Mouse (Mus musculus) WW6 (cell line): ENCODE results near the gene St6galnac4.

Source experiments
- DNase-seq: peaks from one replicate; pipeline ENCODE4 v3.0.0-alpha.2; 2013; ENCODE audit warnings: low read depth, low spot score

St6galnac4 gene

DNA sequence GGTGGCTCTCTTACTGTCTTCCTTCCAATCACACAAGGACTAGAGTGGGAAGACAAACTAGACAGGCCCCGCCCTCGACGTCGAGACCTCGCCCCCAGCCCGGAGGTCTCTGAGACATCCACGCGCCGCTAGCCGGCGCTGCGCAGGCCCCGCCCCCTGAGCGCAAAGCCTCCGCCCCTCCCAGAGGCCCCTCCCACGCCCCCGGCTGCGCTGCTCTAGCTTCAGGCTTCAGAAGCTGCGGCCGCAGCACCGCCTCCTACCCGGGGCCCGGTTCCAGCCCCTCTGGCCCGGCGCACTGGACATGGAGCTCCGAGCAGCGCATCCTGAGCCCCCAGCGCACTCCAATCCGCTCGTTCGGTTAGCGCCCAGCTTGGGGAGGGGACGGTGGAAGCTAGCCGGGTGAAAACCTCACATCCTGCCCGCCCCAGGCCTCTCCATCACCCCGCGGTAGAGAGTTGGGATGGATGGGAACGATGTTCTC is at the start of gene St6galnac4:
Gene St6galnac4, plus strand, starts transcription at position 225 of the 481 bp plus-strand sequence.
- peak; percentile 92 for DNase-seq

DNA sequence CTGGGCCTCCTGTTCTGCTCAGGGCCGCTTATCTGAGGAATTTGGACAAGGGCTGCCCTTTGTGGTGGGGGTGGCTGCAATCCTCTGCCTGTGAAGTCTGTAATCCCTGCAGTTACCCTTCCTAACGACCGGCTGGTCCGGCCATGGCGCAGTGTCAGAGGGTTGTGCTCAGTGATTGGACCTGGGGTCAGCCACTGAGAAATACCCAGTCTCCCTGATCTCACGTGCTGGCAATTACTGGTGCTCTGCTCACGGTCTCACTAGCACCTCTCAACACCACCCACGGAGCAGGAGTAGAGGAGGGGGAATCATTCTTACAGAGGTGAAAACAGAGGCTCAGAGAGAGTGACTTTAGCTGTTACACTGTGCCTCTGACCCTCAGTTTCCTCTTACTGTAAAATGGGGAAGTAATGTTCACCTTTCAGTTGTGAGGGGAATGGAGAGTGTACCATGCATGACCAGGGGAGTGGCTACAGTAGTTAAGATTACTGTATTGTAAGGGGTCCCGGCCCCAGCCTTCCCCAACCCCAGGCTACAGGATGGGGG is 49.5 kb upstream of the St6galnac4 start:
- DNase-seq, result no peak

DNA sequence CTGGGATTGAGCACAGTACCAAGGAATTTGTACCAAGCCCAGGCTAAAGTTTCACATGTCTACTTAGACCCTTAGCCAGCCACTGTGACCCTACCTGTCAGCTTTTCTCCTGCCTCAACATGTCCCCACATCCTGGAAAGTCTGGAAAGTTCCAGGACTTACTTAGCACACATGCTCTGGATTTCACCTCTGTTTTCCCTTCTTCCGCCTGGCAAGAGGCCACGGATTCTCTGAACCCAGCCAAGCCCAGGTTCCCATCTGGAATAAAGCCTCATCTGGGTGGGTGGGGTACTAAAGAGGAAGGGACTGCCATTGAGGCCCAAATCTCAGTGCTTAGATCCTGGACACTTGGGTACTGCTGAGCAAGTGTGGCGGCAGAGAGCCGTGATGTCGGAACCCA is 49.0 kb upstream of the St6galnac4 start:
- DNase-seq, result no peak

GRCm38 (mm10) chr2:32538461-32538860 is 48.4 kb upstream of the St6galnac4 start:
- DNase-seq, result no peak

- DNase-seq, result no peak
These were observed 47.4 kb upstream of the St6galnac4 start for GRCm38 (mm10) chr2:32539452-32539981.

- DNase-seq, result no peak
These were observed 45.5 kb upstream of the St6galnac4 start for GRCm38 (mm10) chr2:32541333-32541908.

DNA sequence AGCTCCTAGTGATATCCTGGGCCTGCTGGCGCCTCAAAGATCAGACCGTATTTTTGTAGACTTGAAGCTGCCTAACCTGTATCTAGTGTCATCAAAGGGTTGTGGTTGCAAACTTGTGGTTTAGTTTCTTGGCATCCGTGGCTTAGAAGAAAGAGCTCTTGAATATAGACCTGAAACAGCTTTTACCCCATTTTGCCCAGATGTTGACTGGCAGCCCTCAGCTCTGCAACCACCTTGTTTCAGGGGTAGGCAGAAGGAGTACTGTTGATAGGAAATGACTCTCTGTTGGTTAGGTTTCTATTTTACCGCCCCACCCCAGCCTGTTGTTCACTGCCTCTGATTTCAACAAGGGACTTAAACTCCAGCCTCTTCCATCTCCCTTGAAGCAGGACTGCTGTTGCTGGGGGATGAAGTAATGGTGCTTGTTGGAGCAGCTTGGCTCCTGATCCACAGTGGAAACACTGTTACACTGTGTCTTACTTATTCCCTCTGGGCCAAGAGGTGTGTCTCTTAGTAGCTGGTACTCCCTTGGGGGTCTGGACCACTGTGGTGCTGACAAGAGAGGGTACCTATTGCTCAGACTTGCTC is 44.8 kb upstream of the St6galnac4 start:
- DNase-seq, result no peak

DNA sequence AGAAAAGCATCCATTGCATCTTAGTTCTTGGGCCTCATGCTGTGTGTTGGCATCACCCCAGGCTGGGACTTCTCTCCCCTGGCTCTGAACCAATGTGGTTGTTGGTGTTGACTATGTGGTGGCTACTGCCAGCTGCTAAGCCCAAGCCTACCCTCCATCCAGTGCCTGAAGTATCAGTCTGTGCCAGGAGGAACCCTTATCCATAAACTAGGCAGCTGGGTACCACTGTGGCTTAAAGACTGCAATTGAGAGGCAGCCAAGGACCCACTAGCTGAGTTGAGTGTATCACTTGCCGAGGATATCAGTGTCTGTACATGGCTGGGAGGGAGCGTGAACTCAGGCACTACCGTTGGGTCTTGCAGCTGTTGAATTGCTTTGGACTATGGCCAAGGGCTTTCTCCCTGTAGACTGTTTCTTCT is 43.9 kb upstream of the St6galnac4 start:
- DNase-seq, result no peak

GRCm38 (mm10) chr2:32546951-32547350 is 39.9 kb upstream of the St6galnac4 start:
- DNase-seq, result no peak

DNA sequence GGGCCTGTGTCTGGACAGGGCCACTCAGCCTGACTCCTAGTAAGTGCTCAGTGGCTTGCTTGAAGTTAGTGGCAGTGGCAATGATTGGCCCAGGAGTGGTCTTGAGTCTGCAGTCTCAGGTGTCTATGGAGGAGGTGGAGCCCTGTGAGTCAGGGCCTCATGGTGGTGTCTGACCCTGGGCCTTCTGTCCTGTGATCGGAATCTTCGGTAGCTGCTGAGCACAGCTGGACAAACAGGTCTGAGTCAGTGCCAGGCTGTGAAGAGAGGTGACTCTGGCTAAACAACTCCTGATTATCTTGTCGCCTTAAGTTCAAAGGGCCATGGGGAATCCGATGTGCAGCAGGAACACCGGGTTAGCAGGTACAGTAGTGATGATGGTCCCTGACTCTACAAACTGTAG is 39.5 kb upstream of the St6galnac4 start:
- no peak for DNase-seq

- DNase-seq, result no peak
These were observed 38.7 kb upstream of the St6galnac4 start for GRCm38 (mm10) chr2:32547964-32548739.

DNA sequence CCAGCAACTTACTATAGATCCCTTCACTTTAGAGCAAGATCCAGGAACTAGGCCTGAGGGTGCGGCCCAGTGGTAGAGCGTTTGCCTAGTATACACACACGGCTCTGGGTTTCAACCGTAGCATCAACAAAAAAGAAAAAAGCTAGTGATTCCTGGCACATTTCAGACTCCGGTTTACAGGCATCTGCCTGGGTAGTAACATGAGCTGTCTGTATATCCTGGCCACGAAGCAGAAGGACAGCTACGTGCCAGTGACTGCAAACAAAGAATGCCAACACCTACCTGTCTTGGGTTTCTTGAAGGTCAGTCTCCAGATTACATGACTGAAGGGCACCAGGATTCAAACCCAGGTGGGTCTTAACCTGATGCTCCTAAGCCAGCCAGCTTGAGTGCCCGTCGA is 37.7 kb upstream of the St6galnac4 start:
- DNase-seq, result no peak

DNA sequence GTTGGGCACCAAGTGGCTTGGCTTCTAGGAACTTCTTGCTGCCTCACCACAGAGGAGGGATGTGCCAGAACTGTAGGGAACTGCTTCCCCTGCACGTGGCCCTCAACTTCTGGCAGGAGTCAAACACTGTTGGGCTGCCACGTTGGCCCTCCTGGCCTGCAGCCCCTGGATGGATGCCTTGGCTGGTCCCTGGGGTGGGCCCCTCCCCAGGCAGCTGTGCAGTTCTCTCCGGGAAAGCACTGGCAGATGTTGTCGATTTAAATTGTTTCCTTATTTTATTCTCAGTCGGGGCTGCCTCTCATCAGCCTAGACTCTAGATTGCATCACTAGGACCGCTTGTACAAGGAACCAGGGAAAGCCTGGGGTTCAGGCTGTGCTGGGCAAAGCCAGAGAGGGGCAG is 37.1 kb upstream of the St6galnac4 start:
- DNase-seq, result no peak

GRCm38 (mm10) chr2:32551236-32551635 is 35.7 kb upstream of the St6galnac4 start:
- DNase-seq, result no peak

DNA sequence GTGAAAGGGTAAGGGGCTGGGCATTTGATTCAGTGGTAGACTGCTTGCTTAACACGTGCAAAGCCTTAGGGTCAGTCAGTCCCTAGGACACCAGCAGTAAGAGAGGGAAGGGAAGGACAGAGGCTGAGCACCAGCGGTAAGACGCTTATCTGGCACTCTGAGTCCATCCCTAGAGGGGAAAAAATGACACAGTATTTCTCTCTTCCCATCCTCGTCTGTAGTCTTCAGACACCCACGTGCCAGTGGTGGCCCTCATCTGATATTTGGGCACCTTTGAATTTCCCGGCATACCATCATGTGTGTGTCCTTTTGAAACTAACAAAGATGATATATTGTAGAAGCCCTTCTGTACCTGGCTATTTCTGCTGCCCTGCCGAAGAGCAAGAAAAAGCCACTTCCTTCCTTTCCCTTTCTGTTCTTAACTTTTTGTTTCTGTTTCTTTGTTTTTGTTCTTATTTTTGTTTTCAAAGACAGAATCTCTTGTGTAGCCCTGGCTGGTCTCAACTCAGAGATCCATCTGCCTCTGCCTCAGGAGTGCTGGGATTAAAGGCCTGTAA is 33.2 kb upstream of the St6galnac4 start:
- DNase-seq, result no peak

DNA sequence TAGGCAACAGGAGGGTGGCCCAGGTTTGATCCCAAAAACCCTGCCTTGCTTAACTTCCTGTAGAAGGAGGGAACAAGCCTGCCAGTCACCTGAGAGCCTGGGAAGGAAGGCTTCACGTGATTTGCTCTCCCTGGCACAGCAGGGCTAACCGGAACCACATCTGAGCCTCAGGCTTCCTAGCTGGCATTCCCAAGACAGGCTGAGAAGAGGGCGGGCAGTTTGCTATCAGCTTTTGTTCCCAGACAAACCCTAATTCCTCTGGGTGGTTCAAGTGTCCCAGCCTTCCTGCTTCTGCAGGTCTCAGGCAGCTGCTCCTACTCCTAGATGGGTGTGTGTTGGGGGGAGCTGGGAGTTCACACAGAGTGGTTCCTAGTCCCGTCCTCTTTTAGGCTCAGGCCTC is 31.4 kb upstream of the St6galnac4 start:
- DNase-seq, result no peak

DNA sequence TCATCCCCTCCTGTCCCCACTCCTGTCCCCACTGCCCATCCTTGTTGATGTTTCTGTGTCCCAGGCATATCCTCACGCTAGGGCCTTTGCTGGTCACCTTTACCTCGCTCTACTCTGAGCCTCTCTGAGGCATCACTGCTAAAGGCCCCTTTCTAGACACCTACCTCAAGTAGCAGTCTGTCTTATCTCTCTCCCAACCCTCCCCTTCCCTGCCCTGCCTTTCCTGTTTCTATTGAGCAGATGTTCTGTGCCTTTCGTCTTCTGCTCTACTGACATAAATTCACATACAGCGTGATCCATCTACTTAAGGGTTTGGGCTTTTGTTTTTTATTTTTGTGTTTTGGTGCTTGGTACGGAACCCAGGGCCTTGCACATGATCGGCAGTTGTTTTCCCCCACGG is 30.9 kb upstream of the St6galnac4 start:
- no peak for DNase-seq

GRCm38 (mm10) chr2:32559570-32559969 is 27.3 kb upstream of the St6galnac4 start:
- no peak for DNase-seq

- no peak for DNase-seq
These were observed 20.3 kb upstream of the St6galnac4 start for GRCm38 (mm10) chr2:32566536-32567063.

DNA sequence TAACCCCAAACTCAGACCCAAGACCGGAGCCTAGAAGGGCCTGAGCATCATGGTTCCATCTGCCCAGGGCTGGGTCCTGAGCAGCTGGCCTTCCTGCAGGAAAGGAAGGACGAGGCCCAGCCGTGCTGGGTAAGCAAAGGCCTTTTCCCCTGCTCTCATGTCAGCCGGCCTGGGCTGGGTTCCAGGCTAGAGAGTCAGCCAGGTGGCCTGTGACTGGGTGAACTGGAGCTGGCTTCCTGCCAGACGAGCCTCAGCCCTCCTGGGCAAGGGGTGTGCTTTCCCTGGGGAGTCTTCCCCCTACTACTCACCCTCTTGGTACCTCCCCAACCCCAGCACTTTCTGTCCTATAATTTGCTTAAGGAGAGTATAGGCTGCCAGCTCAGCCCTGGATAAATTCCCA is 18.7 kb upstream of the St6galnac4 start:
- no peak for DNase-seq

GRCm38 (mm10) chr2:32568941-32569340 is 18.0 kb upstream of the St6galnac4 start:
- DNase-seq, result no peak
